Mouse (Mus musculus): ENCODE data around the gene Zcchc10.
"Not testable (repeated sequence)": the region's sequence is repeated elsewhere in the genome, so short reads cannot be mapped to it uniquely, and the experiment has no call there.

Zcchc10 gene

DNA sequence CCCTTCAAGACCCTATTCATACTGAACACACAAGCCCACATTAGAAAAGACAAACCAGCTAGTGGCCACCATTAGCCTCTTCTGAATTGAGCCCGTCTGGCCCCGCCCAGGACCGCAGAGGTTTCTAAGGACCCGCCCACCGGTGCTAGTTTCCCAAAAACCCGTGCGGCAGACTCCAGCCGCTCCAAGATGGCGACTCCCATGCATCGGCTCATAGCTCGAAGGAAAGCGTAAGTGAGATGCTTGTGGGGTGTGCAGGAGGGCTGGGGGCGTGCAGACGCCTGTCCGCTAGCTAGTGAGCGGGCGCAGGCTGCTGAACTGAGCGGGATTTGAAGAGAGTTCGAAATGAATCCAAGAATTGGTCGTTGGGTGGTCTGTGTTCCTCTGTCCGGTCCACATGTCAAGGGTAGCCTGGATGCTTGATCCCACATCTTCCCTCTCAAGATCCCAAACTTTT is at the start of gene Zcchc10:
Gene Zcchc10, plus strand, starts transcription at position 168 of the 457 bp plus-strand sequence.
- DNase-seq (ENCODE audit: low spot score): peak; percentile 82

GRCm38 (mm10) chr11:53275358-53275757 is 49.1 kb upstream of the Zcchc10 start:
- no peak for DNase-seq (ENCODE audit: low spot score)

GRCm38 (mm10) chr11:53278411-53278810 is 46.1 kb upstream of the Zcchc10 start:
- DNase-seq (ENCODE audit: low spot score): no peak

DNA sequence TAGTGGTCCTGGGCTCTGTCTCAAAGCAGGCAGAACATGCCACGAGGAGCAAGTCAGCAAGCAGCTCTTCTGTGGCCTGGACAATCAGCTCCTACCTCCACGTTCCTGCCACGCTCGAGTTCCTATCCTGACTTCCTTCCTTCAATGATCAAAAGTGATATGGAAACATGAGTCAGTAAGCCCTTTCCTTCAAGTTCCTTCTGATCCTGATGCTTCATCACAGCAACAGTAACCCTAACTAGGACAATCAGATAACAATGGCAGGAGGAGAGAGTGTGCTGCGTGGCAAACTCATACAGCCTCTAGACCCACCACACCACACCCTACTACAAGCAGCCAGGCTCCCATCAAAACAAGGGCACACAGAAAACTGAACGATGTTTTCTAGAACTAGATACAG is 38.6 kb upstream of the Zcchc10 start:
- DNase-seq (ENCODE audit: low spot score): no peak

DNA sequence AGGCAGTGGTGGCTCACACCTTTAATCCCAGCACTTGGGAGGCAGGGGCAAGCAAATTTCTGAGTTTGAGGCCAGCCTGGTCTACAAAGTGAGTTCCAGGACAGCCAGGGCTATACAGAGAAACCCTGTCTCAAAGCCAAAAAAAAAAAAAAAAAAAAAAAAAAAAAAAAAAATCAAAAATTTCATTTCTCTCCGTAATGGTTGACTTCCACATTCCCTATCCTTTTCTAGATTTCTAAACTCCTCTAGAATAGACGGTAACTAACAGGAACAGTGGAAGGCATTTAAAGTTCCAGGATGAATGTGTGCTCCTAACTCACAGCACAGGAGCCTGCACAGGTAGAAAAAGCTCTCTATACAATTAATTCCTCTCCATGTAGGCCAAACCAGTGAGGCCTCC is 34.3 kb upstream of the Zcchc10 start:
- DNase-seq (ENCODE audit: low spot score): not testable (repeated sequence)

DNA sequence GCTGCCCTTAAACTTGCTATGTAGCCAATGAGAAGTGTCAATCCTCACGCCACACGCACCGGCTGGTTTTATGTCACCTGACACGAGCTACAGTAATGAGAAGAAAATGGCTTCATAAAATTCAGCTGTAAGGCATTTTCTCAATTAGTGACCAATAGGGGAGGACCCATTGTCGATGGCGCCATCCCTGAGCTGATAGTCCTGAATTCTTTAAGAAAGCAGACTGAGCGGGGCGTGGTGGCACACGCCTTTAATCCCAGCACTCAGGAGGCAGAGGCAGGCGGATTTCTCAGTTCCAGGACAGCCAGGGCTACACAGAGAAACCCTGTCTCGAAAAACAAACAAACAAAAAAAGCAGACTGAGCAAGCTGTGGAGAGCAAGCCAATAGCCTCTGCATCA is 33.6 kb upstream of the Zcchc10 start:
- DNase-seq (ENCODE audit: low spot score): no peak

DNA sequence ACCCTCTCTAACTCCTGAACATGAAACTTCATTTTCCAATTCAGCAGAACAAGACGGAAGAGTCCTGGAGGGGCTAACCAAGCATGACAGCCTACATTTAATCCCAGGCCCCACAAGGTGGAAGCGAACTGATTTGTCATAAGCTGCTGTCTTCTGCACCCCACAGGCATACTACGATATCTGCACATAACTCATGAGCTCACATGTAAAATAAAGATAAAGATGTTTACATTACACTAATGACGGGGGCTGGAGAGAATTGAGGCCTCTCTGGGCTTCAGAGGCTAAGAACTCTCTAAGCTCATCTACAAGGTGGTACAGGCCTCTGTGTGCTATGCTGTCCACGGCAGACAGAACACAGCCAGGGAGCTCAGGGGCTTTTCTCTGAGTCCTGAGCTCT is 30.0 kb upstream of the Zcchc10 start:
- DNase-seq (ENCODE audit: low spot score): no peak

DNA sequence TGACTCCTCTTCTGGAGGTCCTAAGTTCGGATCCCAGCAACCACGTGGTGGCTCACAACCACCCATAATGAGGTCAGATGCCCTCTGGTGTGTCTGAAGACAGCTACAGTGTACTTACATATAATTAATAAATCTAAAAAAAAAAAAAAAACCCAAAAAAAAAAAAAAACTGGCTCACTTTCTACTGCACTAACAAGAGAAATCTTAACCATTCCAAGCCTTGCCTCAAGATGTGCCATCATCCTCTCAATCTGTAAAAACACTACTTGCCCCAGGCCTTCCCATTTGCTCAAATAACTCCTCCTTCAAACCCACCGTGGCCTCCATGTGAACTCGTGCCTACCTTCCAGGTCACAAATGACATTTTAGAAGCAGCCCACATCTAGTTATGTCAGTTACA is 27.6 kb upstream of the Zcchc10 start:
- no peak for DNase-seq (ENCODE audit: low spot score)

DNA sequence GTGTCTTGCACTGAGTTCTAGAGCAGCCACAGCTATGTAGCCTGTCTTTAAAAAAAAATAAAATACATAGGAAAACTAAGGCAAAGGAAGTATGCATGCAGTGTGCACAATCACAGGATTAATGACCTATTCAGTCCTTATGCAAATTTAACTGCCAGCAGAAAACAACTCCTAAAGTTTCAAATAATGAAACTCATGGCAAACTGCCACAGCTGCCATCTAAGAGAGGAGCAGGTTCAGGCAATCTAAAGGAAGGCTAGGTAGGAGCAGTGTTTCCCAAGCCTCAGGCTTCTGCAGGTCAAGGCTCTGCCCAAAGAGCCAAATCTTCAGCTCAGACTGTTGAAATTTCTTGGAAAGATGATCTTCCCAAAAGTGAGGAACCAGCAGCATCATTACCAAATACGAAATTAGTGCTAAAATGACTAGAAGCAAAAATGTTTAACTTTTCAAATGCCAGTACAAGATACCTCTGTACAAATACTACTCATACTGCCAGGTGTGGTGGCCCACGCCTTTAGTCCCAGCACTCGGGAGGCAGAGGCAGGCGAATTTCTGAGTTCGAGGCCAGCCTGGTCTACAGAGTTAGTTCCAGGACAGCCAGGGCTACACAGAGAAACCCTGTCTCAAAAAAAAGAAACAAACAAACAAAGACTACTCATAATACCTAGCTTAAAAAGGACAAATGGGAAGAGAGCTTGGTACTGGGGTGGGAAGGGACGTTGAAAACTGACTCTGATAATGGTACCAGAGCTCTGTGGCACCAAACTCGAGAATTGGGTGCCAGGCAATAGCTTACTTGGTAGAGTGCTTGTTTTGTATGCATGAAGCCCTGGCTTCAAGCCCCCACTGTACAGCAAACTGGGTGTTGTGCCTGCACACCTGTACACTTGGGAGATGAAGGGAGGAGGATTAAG is 26.3 kb upstream of the Zcchc10 start:
- no peak for DNase-seq (ENCODE audit: low spot score)

- peak; percentile 60 for DNase-seq (ENCODE audit: low spot score)
Observed at GRCm38 (mm10) chr11:53299551-53300329, 24.7 kb upstream of the Zcchc10 start.

DNA sequence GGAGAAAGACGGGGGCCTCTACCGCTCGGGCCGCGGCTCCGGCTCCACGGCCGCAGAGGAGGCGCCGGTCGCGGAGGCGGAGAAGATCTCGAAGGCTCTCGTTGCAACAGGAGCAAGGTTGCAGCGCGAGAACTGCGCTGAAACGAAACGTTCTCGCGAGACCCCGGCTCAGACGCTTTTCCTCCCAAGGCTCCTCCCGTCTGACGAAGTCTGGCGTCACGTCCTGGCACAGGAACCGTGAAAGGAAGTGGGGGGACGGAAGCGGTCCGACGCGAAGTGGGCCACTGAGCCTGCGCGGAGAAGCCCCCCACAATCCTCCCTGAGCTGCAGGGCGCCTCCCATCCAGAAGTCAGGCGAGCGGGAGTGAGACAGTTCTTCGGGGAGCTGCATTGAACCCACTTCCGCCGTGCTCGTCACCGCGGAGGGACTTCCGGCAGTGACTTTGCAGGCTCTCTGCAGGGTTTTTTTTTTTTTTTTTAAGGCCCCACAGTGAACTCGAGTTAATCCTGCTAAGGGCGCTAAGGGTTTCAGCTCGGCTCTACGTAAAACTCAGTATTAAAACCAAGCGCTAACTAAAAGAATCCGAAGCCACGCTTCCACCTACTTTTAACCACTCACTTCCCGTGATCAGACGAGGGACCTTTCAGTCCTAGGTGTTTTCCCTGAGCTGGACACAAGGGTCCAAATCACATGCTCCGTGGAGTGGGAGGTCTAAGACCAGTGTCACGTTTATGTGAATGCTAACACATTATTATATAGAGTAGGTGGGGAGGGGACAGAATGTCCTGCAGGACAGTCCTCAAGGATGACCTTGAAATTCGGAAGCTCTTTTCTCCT is 23.9 kb upstream of the Zcchc10 start, which contains the start of gene Hspa4:
Gene Hspa4, minus strand, starts transcription at position 128 of the 837 bp plus-strand sequence.
- peak; percentile 97 for DNase-seq (ENCODE audit: low spot score)

- no peak for DNase-seq (ENCODE audit: low spot score)
Observed at GRCm38 (mm10) chr11:53301167-53301515, 23.3 kb upstream of the Zcchc10 start.

GRCm38 (mm10) chr11:53304044-53304840 is 20.2 kb upstream of the Zcchc10 start:
- DNase-seq (ENCODE audit: low spot score): no peak

DNA sequence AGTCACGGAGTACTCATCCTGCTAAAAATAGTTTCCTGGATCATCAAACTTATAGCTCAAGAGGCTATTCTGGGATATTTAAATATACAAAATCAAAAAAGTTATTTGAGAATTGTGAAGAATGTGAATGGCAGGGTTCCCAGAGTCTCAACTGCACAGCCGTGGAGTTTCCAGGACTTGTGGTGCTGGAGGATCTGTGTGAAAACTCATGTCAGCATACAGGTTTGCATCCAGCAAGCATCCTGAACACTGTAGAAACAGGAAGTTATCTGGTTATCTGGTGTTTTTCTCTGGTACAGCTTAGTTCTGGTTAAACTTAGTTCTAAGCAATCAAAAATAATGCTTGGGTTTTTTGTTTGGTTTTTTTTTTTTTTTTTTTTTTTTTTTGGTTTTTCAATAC is 17.5 kb upstream of the Zcchc10 start:
- no peak for DNase-seq (ENCODE audit: low spot score)

DNA sequence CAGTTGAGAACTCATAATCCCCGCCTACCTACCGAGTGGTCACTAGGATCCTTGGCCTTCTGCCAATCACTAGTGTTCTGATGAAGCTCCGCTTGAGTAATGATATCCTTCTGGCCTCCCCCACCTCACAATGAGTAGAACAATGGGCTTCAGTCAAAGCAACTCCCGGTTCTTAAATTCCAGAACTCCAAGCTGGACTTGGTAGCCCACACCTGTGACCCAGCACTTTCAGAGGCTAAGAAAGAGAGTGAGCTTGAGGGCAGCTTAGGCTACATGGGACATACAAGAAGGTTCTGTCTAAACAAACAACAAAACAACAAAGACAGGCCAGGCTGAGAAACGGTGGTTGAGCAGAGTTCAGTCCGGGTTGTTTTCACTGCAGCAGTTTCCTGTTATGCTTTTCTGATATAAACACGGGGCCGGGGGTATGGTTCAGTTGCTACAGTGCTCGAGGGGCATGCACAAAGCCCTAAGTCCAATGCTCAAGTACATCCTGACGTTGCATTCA is 16.9 kb upstream of the Zcchc10 start:
- DNase-seq (ENCODE audit: low spot score): no peak

DNA sequence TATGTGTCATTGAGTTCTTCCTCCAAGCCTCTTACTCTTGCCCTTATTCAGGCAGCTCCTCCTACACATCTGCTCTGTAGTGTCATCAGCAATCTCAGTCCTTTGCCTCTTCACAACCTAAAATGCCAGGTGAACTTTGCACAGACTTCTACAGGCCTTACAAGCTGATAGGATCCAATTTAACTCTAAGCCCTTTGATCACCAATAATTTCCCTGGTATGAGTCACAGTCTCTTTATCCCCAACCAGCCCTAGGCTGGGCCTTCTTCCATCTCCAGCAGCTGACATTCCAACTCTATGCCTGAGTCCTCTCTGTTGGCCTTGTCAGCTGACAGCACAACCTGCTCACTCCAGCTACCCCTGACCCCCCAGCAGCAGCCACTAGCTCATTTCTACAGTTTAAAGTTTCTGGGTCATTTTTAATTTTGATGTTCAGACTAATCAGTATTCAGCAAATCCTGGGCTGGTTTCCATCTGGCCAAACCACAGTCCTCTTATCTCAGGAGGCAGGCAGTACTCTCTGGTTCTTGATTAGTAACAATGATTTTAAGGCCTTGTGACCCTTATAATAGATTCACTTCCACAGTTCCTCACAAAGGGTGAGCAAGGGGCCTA is 16.1 kb upstream of the Zcchc10 start:
- DNase-seq (ENCODE audit: low spot score): no peak

GRCm38 (mm10) chr11:53308884-53309310 is 15.6 kb upstream of the Zcchc10 start:
- DNase-seq (ENCODE audit: low spot score): no peak

- no peak for DNase-seq (ENCODE audit: low spot score)
Observed at GRCm38 (mm10) chr11:53311385-53311784, 13.1 kb upstream of the Zcchc10 start.

GRCm38 (mm10) chr11:53312823-53313222 is 11.7 kb upstream of the Zcchc10 start:
- DNase-seq (ENCODE audit: low spot score): not testable (repeated sequence)

DNA sequence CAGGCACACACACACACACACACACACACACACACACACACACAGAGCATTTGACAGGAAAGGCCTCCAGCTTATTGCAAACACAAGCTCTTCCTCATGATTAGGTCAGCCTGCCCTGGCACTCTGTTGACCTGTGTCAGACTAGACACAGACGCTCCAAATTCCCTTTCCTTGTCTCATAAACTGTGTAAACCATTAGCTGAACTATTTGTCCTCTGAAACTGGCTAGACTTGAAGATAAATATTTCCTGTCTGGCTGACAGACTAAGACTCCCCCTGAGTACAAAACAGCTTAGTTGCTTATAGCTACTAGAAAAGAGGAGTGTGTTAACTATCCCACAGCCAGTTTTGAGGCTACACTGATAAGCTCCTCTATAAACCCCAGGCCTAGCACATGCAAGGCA is 9.7 kb upstream of the Zcchc10 start:
- DNase-seq (ENCODE audit: low spot score): no peak

GRCm38 (mm10) chr11:53316996-53317395 is 7.5 kb upstream of the Zcchc10 start:
- no peak for DNase-seq (ENCODE audit: low spot score)

All from spleen, adult 12 weeks (tissue).